Mouse (Mus musculus) lung, embryonic 14.5 days (tissue): ENCODE measurements around the gene Kdm7a. TPM values are rescaled to one million over a fixed set of nuclear protein-coding genes. Genes with fewer than 3 reads are reported as not detected.

ENCODE experiments used
- ATAC-seq: fragments of 200-750 bp; cut with Nextera tagmentation; 2 replicates; pipeline ENCODE4 v1.8.0; 2017; ENCODE audit warnings: mild to moderate bottlenecking, moderate TSS enrichment, moderate library complexity; ENCODE audit not compliant: insufficient read depth
- DNase-seq: peaks from one replicate; pipeline ENCODE4 v3.0.0-alpha.2; 2015
- H3K27ac ChIP-seq: fragments of 300-500 bp; sonication (generic); 2 replicates; pipeline ENCODE4 v1.5.1; 2014; ENCODE audit warnings: low read depth, mild to moderate bottlenecking, moderate library complexity
- H3K27me3 ChIP-seq: fragments of 300-500 bp; sonication (generic); 2 replicates; pipeline ENCODE4 v1.6.1; 2014; ENCODE audit warnings: low read length, control low read depth; ENCODE audit not compliant: insufficient read depth
- H3K36me3 ChIP-seq: fragments of 300-500 bp; sonication (generic); 2 replicates; pipeline ENCODE4 v1.6.1; 2014; ENCODE audit warnings: control low read depth; ENCODE audit not compliant: insufficient read depth
- H3K4me1 ChIP-seq: fragments of 300-500 bp; sonication (generic); 2 replicates; pipeline ENCODE4 v1.6.1; 2014; ENCODE audit warnings: antibody characterized with exemption, control low read depth; ENCODE audit not compliant: insufficient read depth
- H3K4me2 ChIP-seq: fragments of 300-500 bp; sonication (generic); 2 replicates; pipeline ENCODE4 v1.6.1; 2014; ENCODE audit warnings: mild to moderate bottlenecking
- H3K4me3 ChIP-seq: fragments of 300-500 bp; sonication (generic); 2 replicates; pipeline ENCODE4 v1.5.1; 2014; ENCODE audit warnings: low read depth, low read length
- H3K9ac ChIP-seq: fragments of 300-500 bp; sonication (generic); 2 replicates; pipeline ENCODE4 v1.6.1; 2014
- H3K9me3 ChIP-seq: fragments of 300-500 bp; sonication (generic); 2 replicates; pipeline ENCODE4 v1.6.1; 2016; ENCODE audit warnings: low read depth, low read length, control low read depth
- CTCF ChIP-seq: IDR thresholded peaks from 2 replicates; pipeline ENCODE4 v1.5.1; 2016; ENCODE audit warnings: antibody characterized with exemption, low read depth
- WGBS: fragments of 180-500 bp; shearing (Covaris S2); extraction: QIAGEN DNeasy Blood & Tissue Kit; methylation state at CpG from one replicate; pipeline ENCODE4 v1.1.7; 2014; 5-methylcytosine and 5-hydroxymethylcytosine counted together
- polyA plus RNA-seq: library from polyadenylated mRNA; unstranded; fragments of >200 nt; fragmentation: Nextera tagmentation; extraction: Ambion mirVana; gene quantifications from 2 replicates; pipeline ENCODE4 v1.2.1, GENCODE M21; 2014

The Kdm7a gene
- polyA plus RNA-seq, 1 experiment from 2014 or later, result 6.8 TPM

DNA sequence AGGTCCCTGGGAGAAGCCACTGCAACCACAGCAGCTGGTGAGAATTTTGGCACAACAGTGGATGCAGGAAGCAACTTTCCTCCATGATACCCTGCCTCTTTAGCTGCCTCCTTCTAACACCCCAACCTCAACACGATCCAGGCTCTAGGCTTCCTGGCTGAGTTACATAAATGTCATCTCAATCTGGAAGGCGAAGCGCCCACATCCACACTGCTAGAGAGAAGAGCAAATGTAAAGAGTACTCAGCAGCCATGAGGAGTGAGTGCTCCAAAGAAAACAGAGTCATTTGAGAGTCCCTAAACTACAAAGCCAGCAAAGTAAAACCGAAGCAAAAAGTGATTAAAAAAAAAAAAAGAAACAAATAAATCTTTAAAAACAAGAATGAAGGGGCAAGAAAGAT, 102.0 kb downstream of the Kdm7a start:
- Histone ChIP-seq H3K4me3 (no peak overlapping the region), H3K9ac (no peak overlapping the region), H3K9me3 (no peaks in the 10 kb centered on the region), H3K4me1 (no peaks in the 10 kb centered on the region), H3K27me3 (no peaks in the 10 kb centered on the region), H3K36me3 (no peaks in the 10 kb centered on the region), H3K4me2 (no peak overlapping the region), H3K27ac (no peak overlapping the region)
- DNase-seq, result no peak
- no peak for TF ChIP-seq CTCF
- ATAC-seq, result no peak
- 60% methylated on average over 4 of the region's 4 CpGs for WGBS

Other genes with a start within 250 kb of the Kdm7a start
- gene Parp12, start 88.4 kb downstream of the Kdm7a start, polyA plus RNA-seq, result 7.4 and 9.8 TPM in 2 replicates
- gene Slc37a3, start 170.9 kb upstream of the Kdm7a start, polyA plus RNA-seq, result 33.8 and 36.6 TPM in 2 replicates
- 2.8 and 3.7 TPM in 2 replicates for gene Rab19, start 174.4 kb upstream of the Kdm7a start, polyA plus RNA-seq
- gene Mkrn1, start 213.7 kb upstream of the Kdm7a start, polyA plus RNA-seq, result 59.6 and 61.2 TPM in 2 replicates